Mouse (Mus musculus) hindbrain, embryonic 16.5 days (tissue): Measurements from ENCODE around the gene Dync2li1. TPM values are rescaled to one million over a fixed set of nuclear protein-coding genes. Genes with fewer than 3 reads are reported as not detected.

Experiments used
- ATAC-seq: fragments of 200-750 bp; cut with Nextera tagmentation; 2 replicates; pipeline ENCODE4 v1.8.0; 2017; ENCODE audit warnings: moderate TSS enrichment, moderate library complexity
- H3K27ac ChIP-seq: fragments of 300-500 bp; sonication (generic); 2 replicates; pipeline ENCODE4 v1.5.1; 2014; ENCODE audit warnings: low read depth, mild to moderate bottlenecking, control low read depth, low read length, moderate library complexity
- H3K27me3 ChIP-seq: fragments of 300-500 bp; sonication (generic); replicated peaks from 2 replicates; pipeline ENCODE4 v1.6.1; 2014; ENCODE audit warnings: low read length; ENCODE audit not compliant: control insufficient read depth, insufficient read depth
- H3K36me3 ChIP-seq: fragments of 300-500 bp; sonication (generic); 2 replicates; pipeline ENCODE4 v1.6.1; 2014; ENCODE audit warnings: mild to moderate bottlenecking, low read length, moderate library complexity, mixed read lengths; ENCODE audit not compliant: control insufficient read depth, insufficient read depth
- H3K4me1 ChIP-seq: fragments of 300-500 bp; sonication (generic); 2 replicates; pipeline ENCODE4 v1.6.1; 2014; ENCODE audit warnings: low read depth, low read length; ENCODE audit not compliant: control insufficient read depth, insufficient read depth
- H3K4me2 ChIP-seq: fragments of 300-500 bp; sonication (generic); 2 replicates; pipeline ENCODE4 v1.6.1; 2014; ENCODE audit warnings: mild to moderate bottlenecking, low read length, control low read depth, moderate library complexity
- H3K4me3 ChIP-seq: fragments of 300-500 bp; sonication (generic); 2 replicates; pipeline ENCODE4 v1.5.1; 2014; ENCODE audit warnings: mild to moderate bottlenecking, low read length, control low read depth, moderate library complexity
- H3K9ac ChIP-seq: fragments of 300-500 bp; sonication (generic); 2 replicates; pipeline ENCODE4 v1.6.1; 2014; ENCODE audit warnings: low read depth, mild to moderate bottlenecking, control low read depth, low read length, moderate library complexity
- H3K9me3 ChIP-seq: fragments of 300-500 bp; sonication (generic); 2 replicates; pipeline ENCODE4 v1.6.1; 2014; ENCODE audit warnings: mild to moderate bottlenecking, low read length, moderate library complexity; ENCODE audit not compliant: control insufficient read depth
- WGBS: fragments of 180-500 bp; shearing (Covaris S2); extraction: QIAGEN DNeasy Blood & Tissue Kit; methylation state at CpG from one replicate; pipeline ENCODE4 v1.1.7; 2014; 5-methylcytosine and 5-hydroxymethylcytosine counted together
- polyA plus RNA-seq: library from polyadenylated mRNA; unstranded; fragments of >200 nt; fragmentation: Nextera tagmentation; extraction: Ambion mirVana; gene quantifications from 2 replicates; pipeline ENCODE4 v1.2.1, GENCODE M21; 2015

Dync2li1 gene
- polyA plus RNA-seq, 1 experiment from 2014 or later, result 39.0 TPM

DNA sequence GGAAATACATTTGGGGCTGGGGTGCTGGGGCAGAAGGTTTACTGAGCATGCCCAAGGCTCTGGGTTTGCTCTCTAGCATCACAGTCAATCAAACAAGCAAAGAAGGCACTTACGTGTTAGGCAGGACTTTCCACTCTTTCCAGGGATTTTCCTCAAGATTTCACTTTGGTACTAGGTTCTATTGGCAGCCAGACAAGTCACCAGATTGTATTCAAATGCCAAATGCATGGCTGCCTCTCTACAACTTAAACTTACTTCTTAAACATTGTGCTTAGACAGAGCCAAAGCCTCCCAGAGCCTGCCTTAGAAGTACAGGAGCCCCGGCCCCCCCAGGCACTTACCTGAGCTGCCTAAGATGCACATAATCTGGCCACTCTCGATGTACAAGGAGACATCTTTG, 55.4 kb downstream of the Dync2li1 start:
- 71% methylated on average over 3 of the region's 3 CpGs for WGBS
- H3K4me2 ChIP-seq, result no peak overlapping the region
- H3K27ac ChIP-seq, result no peak overlapping the region
- no peak overlapping the region for H3K9ac ChIP-seq
- H3K4me3 ChIP-seq, result no peak overlapping the region
- no peaks in the 10 kb centered on the region for H3K36me3 ChIP-seq
- no peaks in the 10 kb centered on the region for H3K9me3 ChIP-seq
- H3K27me3 ChIP-seq, result no peaks in the 10 kb centered on the region
- H3K4me1 ChIP-seq, result no peaks in the 10 kb centered on the region
- ATAC-seq, result no peak

DNA sequence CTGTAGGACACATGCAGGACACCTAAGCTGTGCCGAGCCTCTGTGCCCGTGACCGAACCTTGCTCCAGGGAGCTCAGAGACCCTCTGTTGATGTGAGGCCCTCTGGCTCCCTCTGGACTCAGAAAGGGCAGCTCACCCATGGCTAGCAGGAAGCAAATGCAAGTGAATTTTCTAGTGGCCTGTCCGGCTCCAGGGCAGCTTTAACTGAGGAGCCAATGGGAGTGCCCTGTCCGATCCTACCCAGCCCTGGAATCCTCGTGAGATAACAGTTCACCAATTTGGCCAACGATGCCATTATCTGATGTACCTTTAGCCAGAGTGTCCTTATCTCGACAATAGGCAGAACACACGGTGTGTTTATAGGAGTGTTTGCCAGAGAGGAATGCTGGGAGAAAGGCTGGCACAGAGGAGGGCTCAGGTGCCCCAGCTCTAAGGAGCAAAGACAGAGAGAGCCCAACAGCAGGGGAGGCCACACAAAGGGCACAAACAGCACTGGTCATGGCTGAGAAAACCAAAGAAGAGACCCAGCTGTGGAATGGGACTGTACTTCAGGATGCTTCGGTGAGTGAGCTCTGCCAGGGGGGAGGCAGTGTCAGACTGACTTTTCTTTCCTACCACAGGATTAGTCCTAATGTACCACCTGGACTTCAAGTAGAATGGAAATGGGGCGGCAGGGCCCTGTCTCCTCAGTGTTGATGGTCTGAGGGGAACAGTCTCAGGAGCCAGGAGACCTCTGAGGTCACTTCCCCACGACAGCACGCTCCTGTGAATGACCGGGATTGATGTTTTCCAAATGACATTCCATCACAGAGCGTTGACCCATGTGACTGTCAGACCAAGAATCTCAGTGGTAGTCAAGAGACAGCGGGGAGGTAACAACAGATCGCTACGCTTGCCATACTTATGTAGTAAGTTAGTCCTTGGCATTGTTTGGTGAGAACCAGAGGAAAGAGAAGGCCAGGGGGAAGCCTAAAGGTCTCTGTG, 56.7 kb downstream of the Dync2li1 start, which contains the start of gene Abcg5:
Gene Abcg5, minus strand, starts transcription at position 278 of the 984 bp plus-strand sequence.
- Histone ChIP-seq H3K27me3 (no peaks in the 10 kb centered on the region), H3K9me3 (no peaks in the 10 kb centered on the region), H3K4me1 (no peaks in the 10 kb centered on the region), H3K9ac (no peak within 1 kb of the TSS), H3K4me2 (no peak within 1 kb of the TSS), H3K27ac (no peak within 1 kb of the TSS), H3K4me3 (no peak within 1 kb of the TSS), H3K36me3 (no peaks in the 10 kb centered on the region)
- WGBS, result 73% methylated on average over 18 of the region's 18 CpGs
- ATAC-seq, result no peak

DNA sequence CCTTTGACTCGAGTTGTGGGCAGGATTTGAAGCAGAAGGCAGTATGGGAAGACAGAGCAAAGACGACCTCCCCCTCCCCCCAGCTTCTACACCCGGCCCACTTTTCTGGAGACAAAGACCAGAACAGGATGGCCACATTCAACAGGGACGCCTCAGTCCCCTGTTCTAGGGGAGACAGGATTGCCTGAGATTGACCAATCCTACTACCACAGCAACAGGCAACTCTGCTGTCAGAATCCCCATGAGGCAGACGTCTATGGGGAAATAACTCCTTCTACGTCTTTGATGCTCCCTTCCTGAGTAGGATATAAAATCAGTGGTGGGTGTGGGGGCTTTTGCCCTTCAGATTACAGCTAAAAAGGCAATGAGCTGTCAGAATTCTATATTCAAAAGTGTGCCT, 58.0 kb downstream of the Dync2li1 start:
- Histone ChIP-seq H3K4me2 (no peak overlapping the region), H3K27ac (no peak overlapping the region), H3K27me3 (no peaks in the 10 kb centered on the region), H3K4me3 (no peak overlapping the region), H3K4me1 (no peaks in the 10 kb centered on the region), H3K9ac (no peak overlapping the region), H3K9me3 (no peaks in the 10 kb centered on the region), H3K36me3 (no peaks in the 10 kb centered on the region)
- no peak for ATAC-seq
- 54% methylated on average over 6 of the region's 6 CpGs for WGBS

DNA sequence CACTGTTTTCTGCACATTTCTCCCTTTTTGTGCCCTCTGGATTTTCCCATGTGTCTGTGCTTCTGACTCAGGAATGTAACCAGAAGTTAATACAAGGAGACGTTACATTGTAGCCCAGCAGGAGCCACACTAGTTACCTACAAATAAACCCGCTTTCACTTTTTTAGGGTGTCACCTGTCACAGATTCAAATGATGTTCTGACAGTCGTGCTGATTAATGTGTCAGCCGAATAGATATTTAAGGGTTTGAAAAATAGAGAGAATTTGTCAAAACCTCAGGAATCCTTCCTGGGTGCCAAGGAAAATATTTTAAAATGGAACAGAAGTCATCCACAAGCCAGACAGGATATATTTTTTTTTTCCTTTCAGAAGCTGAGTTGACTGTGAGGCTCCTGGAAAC, 59.0 kb downstream of the Dync2li1 start:
- Histone ChIP-seq H3K4me2 (no peak overlapping the region), H3K27me3 (no peaks in the 10 kb centered on the region), H3K4me3 (no peak overlapping the region), H3K9ac (no peak overlapping the region), H3K9me3 (no peaks in the 10 kb centered on the region), H3K27ac (no peak overlapping the region), H3K36me3 (no peaks in the 10 kb centered on the region), H3K4me1 (no peaks in the 10 kb centered on the region)
- no peak for ATAC-seq
- WGBS, result 79% methylated on average over 4 of the region's 4 CpGs

DNA sequence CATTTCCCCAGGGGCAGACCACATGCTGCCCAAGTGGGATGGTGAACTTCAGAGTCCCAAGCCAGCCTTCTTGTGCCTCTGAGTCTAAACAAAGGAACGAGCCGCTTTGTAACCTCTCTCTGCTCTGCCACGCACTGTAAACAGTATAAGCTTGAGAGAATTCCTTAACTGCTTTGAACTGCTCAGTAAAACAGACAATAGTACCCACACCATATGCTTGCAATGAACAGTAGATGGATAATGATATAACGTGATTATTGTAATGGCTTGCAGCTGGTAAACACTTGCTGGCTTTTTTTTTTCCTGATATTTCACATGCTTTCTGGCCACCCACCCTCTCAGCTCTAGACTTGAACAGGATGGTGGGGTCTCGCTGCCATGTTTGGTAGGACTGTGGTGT, 61.7 kb downstream of the Dync2li1 start:
- H3K4me1 ChIP-seq, result no peaks in the 10 kb centered on the region
- H3K27me3 ChIP-seq, result no peaks in the 10 kb centered on the region
- 75% methylated on average over 5 of the region's 5 CpGs for WGBS
- H3K4me2 ChIP-seq, result no peak overlapping the region
- no peaks in the 10 kb centered on the region for H3K36me3 ChIP-seq
- H3K27ac ChIP-seq, result no peak overlapping the region
- ATAC-seq, result no peak
- H3K4me3 ChIP-seq, result no peak overlapping the region
- H3K9ac ChIP-seq, result no peak overlapping the region
- no peaks in the 10 kb centered on the region for H3K9me3 ChIP-seq

DNA sequence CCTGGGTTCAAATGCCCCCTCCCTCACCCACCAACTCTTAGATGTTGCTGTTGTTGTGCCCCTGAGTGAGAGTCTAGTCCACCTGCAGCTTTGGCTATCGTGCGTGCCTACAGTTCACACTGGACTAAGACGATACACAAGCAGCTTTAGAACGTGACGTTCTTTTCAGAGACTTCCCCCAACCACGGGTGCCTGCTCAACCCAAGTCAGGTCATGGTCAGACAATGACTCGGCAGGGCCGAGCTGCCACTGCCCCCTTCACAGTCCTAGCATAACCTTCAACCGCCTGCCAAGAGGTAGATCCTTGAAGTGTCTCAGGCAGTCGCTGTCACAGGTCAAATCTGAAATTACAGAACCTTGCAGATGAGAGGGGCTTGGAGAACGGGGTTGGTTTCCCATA, 62.5 kb downstream of the Dync2li1 start:
- no peaks in the 10 kb centered on the region for H3K36me3 ChIP-seq
- no peak for ATAC-seq
- 92% methylated on average over 11 of the region's 11 CpGs for WGBS
- no peak overlapping the region for H3K9ac ChIP-seq
- no peaks in the 10 kb centered on the region for H3K27me3 ChIP-seq
- no peaks in the 10 kb centered on the region for H3K9me3 ChIP-seq
- H3K27ac ChIP-seq, result no peak overlapping the region
- no peak overlapping the region for H3K4me3 ChIP-seq
- no peak overlapping the region for H3K4me2 ChIP-seq
- H3K4me1 ChIP-seq, result no peaks in the 10 kb centered on the region

DNA sequence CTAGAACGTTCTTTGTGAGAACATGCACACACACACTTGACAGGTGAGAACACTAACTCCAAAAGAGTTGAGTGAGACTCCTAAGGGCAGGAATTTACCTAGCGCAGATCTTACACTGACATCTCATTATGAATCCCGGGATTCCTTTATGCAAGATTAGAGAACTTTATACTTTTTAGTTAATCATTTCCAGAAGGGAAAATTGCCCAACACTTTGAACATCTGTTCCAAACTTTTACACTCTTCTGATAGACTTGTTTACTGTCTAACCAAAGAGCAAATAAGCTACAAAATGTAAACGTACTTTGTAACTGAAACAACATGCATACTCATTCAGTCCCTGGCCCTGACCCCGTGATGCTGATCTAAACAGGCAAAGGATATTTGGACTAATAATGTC, 63.0 kb downstream of the Dync2li1 start:
- no peaks in the 10 kb centered on the region for H3K36me3 ChIP-seq
- no peak overlapping the region for H3K4me3 ChIP-seq
- H3K27ac ChIP-seq, result no peak overlapping the region
- ATAC-seq, result no peak
- WGBS, result 87% methylated on average over 5 of the region's 5 CpGs
- no peaks in the 10 kb centered on the region for H3K4me1 ChIP-seq
- no peak overlapping the region for H3K9ac ChIP-seq
- H3K9me3 ChIP-seq, result no peaks in the 10 kb centered on the region
- H3K27me3 ChIP-seq, result no peaks in the 10 kb centered on the region
- H3K4me2 ChIP-seq, result no peak overlapping the region

DNA sequence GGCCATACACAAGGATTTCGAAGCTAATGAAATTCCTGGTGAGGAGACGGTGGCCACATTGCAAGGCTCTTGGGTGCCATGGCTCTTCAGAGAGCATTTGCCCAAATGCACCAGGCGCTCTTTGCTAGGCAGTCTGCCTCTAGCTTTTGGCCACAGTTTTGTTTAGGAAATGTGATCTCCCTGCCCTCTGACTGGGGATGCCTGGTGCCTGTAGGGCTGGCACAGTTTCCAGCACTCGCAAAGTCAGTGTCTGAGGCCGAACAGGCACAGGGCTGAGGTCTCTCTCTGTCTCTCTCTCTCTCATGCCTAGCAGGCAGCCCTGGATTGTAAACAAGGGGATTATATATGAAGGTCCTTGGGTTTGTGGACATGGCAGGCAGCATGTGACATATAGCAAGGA, 63.8 kb downstream of the Dync2li1 start:
- no peaks in the 10 kb centered on the region for H3K9me3 ChIP-seq
- no peaks in the 10 kb centered on the region for H3K27me3 ChIP-seq
- ATAC-seq, result no peak
- H3K4me2 ChIP-seq, result no peak overlapping the region
- H3K36me3 ChIP-seq, result no peaks in the 10 kb centered on the region
- 74% methylated on average over 5 of the region's 5 CpGs for WGBS
- H3K4me1 ChIP-seq, result no peaks in the 10 kb centered on the region
- H3K9ac ChIP-seq, result no peak overlapping the region
- H3K4me3 ChIP-seq, result no peak overlapping the region
- H3K27ac ChIP-seq, result no peak overlapping the region

DNA sequence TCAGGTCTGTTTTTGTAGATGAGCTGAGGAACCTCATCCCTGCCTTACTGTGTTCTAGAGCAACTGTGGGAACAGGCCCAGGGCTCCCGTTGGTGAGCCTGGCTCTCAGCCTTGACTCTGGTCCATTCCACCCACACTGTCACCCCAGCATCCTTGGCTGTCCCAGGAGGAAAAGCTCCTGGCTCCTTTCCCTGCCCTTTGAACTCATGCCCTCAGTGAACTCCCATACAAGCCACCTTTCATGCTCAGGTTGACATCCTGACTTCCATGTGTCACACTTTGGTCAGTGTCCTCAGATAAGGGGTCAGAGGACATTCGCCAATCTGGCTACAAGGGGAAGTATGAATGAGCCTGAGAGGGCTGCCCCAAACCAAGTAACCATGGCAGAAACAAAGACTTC, 67.4 kb downstream of the Dync2li1 start:
- 75% methylated on average over 2 of the region's 2 CpGs for WGBS

More for the DNA sequence above, 67.4 kb downstream of the Dync2li1 start:
- no peak for ATAC-seq
- Histone ChIP-seq H3K4me2 (no peak overlapping the region), H3K27ac (no peak overlapping the region), H3K4me1 (no peaks in the 10 kb centered on the region), H3K27me3 (peaks cover 5% of the 10 kb centered on the region), H3K4me3 (no peak overlapping the region), H3K36me3 (no peaks in the 10 kb centered on the region), H3K9ac (no peak overlapping the region), H3K9me3 (no peaks in the 10 kb centered on the region)
